8 mouse cellular contexts compared by ENCODE assay signal in genomic region chr6:136553156-136553555, GRCm38 (mm10). TPM values are rescaled to one million over a fixed set of nuclear protein-coding genes. Genes with fewer than 3 reads are reported as not detected.
DNase-seq lines count a peak whose midpoint lies in the region; ATAC-seq lines count a peak whose summit lies in the region.

No protein-coding gene starts in this region.

- H3K27me3 ChIP-seq in kidney, embryonic 15.5 days, result no peaks in the 10 kb centered on the region
- no peaks in the 10 kb centered on the region for H3K27me3 ChIP-seq in embryonic facial prominence, embryonic 11.5 days (ENCODE audit: control insufficient read depth, insufficient read depth, low read length)
- no peaks in the 10 kb centered on the region for H3K27me3 ChIP-seq in hindbrain, embryonic 10.5 days (ENCODE audit: insufficient read depth, poor library complexity, severe bottlenecking)
- no peaks in the 10 kb centered on the region for H3K27me3 ChIP-seq in midbrain, embryonic 11.5 days (ENCODE audit: control insufficient read depth, insufficient read depth, low read length)

- H3K4me1 ChIP-seq in kidney, embryonic 15.5 days, result peaks cover 21% of the 10 kb centered on the region
- no peaks in the 10 kb centered on the region for H3K4me1 ChIP-seq in embryonic facial prominence, embryonic 11.5 days (ENCODE audit: control insufficient read depth, insufficient read depth, low read length)
- peaks cover 31% of the 10 kb centered on the region for H3K4me1 ChIP-seq in hindbrain, embryonic 10.5 days (replicated peaks)
- peaks cover 4% of the 10 kb centered on the region; the same call in 1 of the 2 replicates for H3K4me1 ChIP-seq in midbrain, embryonic 11.5 days (ENCODE audit: control insufficient read depth, insufficient read depth, low read length)

- no peak for DNase-seq in kidney, postnatal 14 days
- peak; percentile 26 for DNase-seq in embryonic facial prominence, embryonic 11.5 days (ENCODE audit: low spot score)
- DNase-seq in hindbrain, embryonic 10.5 days (ENCODE audit: low spot score), result no peak
- no peak for DNase-seq in midbrain, embryonic 11.5 days (ENCODE audit: low spot score, missing footprints)
- DNase-seq in natural killer cell, adult 2 months (ENCODE audit: low spot score in 2 of 2), result no peak
- DNase-seq in adrenal gland, postnatal 25 days, result no peak
- DNase-seq in thymus, postnatal 36 days, result no peak

- no peak overlapping the region for H3K4me3 ChIP-seq in kidney, embryonic 15.5 days (replicated peaks)
- no peak overlapping the region for H3K4me3 ChIP-seq in embryonic facial prominence, embryonic 11.5 days (ENCODE audit: low read depth, low read length)
- H3K4me3 ChIP-seq in hindbrain, embryonic 10.5 days, result no peak overlapping the region
- H3K4me3 ChIP-seq in midbrain, embryonic 11.5 days (ENCODE audit: low read depth, low read length), result no peak overlapping the region

- no peak overlapping the region for H3K9ac ChIP-seq in kidney, embryonic 15.5 days
- no peak overlapping the region for H3K9ac ChIP-seq in embryonic facial prominence, embryonic 11.5 days (replicated peaks; ENCODE audit: low read length)
- H3K9ac ChIP-seq in midbrain, embryonic 11.5 days (ENCODE audit: low read length), result no peak overlapping the region

- peak overlapping the region; percentile 75; the same call in 1 of the 2 replicates for H3K27ac ChIP-seq in kidney, embryonic 15.5 days
- peak overlapping the region; percentile 47; the same call in 1 of the 2 replicates for H3K27ac ChIP-seq in embryonic facial prominence, embryonic 11.5 days (replicated peaks; ENCODE audit: low read depth, low read length)
- H3K27ac ChIP-seq in hindbrain, embryonic 10.5 days, result peak overlapping the region; percentile 83
- peak overlapping the region; percentile 58; the same call in 1 of the 2 replicates for H3K27ac ChIP-seq in midbrain, embryonic 11.5 days (ENCODE audit: low read depth, low read length)

- ATAC-seq in kidney, embryonic 15.5 days (replicated peaks; ENCODE audit: low FRiP score), result no peak
- ATAC-seq in embryonic facial prominence, embryonic 11.5 days (replicated peaks; ENCODE audit: insufficient number of reproducible peaks, low FRiP score, low TSS enrichment, low read depth), result no peak
- no peak for ATAC-seq in midbrain, embryonic 11.5 days (ENCODE audit: low FRiP score)

- 81% methylated on average over 5 of the region's 5 CpGs for WGBS in kidney, embryonic 15.5 days
- WGBS in embryonic facial prominence, embryonic 11.5 days, result 66% methylated on average over 5 of the region's 5 CpGs
- 70% methylated on average over 5 of the region's 5 CpGs for WGBS in hindbrain, embryonic 10.5 days
- 80% methylated on average over 5 of the region's 5 CpGs for whole genome bisulfite sequencing in midbrain, embryonic 11.5 days

- no peaks in the 10 kb centered on the region for H3K9me3 ChIP-seq in kidney, embryonic 15.5 days (replicated peaks)
- H3K9me3 ChIP-seq in embryonic facial prominence, embryonic 11.5 days (replicated peaks; ENCODE audit: control insufficient read depth, low read length), result no peaks in the 10 kb centered on the region
- H3K9me3 ChIP-seq in hindbrain, embryonic 10.5 days, result no peaks in the 10 kb centered on the region
- H3K9me3 ChIP-seq in midbrain, embryonic 11.5 days (ENCODE audit: control insufficient read depth, low read length), result no peaks in the 10 kb centered on the region

- H3K4me2 ChIP-seq in kidney, embryonic 15.5 days, result no peak overlapping the region
- H3K4me2 ChIP-seq in embryonic facial prominence, embryonic 11.5 days (ENCODE audit: low read depth, low read length), result no peak overlapping the region
- no peak overlapping the region for H3K4me2 ChIP-seq in midbrain, embryonic 11.5 days

- H3K36me3 ChIP-seq in kidney, embryonic 15.5 days, result peaks cover 17% of the 10 kb centered on the region
- no peaks in the 10 kb centered on the region for H3K36me3 ChIP-seq in embryonic facial prominence, embryonic 11.5 days (replicated peaks; ENCODE audit: control insufficient read depth, insufficient read depth, low read depth, low read length)
- H3K36me3 ChIP-seq in hindbrain, embryonic 10.5 days, result peaks cover 19% of the 10 kb centered on the region
- no peaks in the 10 kb centered on the region for H3K36me3 ChIP-seq in midbrain, embryonic 11.5 days (ENCODE audit: control insufficient read depth, insufficient read depth, low read length)

RNA-seq across cellular contexts. Expression of gene Atf7ip, which starts 47.2 kb away (rescaled TPM):
- polyA plus RNA-seq in kidney, embryonic 15.5 days (2015; fragmentation: Nextera tagmentation; extraction: Ambion mirVana), result 43.1 and 44.2 TPM in 2 replicates
- polyA plus RNA-seq in embryonic facial prominence, embryonic 11.5 days (2014; fragmentation: Nextera tagmentation; extraction: Ambion mirVana), result 41.1 and 43.5 TPM in 2 replicates
- polyA plus RNA-seq in hindbrain, embryonic 10.5 days (2016; fragmentation: Nextera tagmentation; extraction: Ambion mirVana), result 41.8 and 47.2 TPM in 2 replicates
- 43.4 and 46.8 TPM in 2 replicates for polyA plus RNA-seq in midbrain, embryonic 11.5 days (2014; fragmentation: Nextera tagmentation; extraction: Ambion mirVana)
- total RNA-seq in adrenal gland, postnatal 25 days (2021), result 84.0 and 117 TPM in 2 replicates
